Mouse (Mus musculus) embryonic facial prominence, embryonic 11.5 days (tissue): ENCODE measurements at regions not wholly inside any gene's neighbourhood (a gene's known extent, or its start where the extent isn't known, plus 50 kb on each side); places are given as distances from the start of the nearest gene placed in this dataset.
A peak's percentile ranks its signal among the peaks of the same experiment; 100 is the strongest.

Experiments
- ATAC-seq: fragments of 200-750 bp; cut with Nextera tagmentation; replicated peaks from 2 replicates; pipeline ENCODE4 v1.8.0; 2017; ENCODE audit warnings: low read depth; ENCODE audit not compliant: insufficient number of reproducible peaks, low FRiP score, low TSS enrichment
- DNase-seq: peaks from one replicate; pipeline ENCODE4 v3.0.0-alpha.2; 2015; ENCODE audit warnings: low spot score
- H3K27ac ChIP-seq: fragments of 300-500 bp; sonication (generic); replicated peaks from 2 replicates; pipeline ENCODE4 v1.5.1; 2014; ENCODE audit warnings: mild to moderate bottlenecking, low read depth, low read length, control low read depth
- H3K27me3 ChIP-seq: fragments of 300-500 bp; sonication (generic); 2 replicates; pipeline ENCODE4 v1.6.1; 2014; ENCODE audit warnings: mild to moderate bottlenecking, low read length, moderate library complexity, mixed read lengths; ENCODE audit not compliant: control insufficient read depth, insufficient read depth
- H3K36me3 ChIP-seq: fragments of 300-500 bp; sonication (generic); replicated peaks from 2 replicates; pipeline ENCODE4 v1.6.1; 2014; ENCODE audit warnings: low read depth, mild to moderate bottlenecking, low read length, moderate library complexity, mixed read lengths; ENCODE audit not compliant: control insufficient read depth, insufficient read depth
- H3K4me1 ChIP-seq: fragments of 300-500 bp; sonication (generic); 2 replicates; pipeline ENCODE4 v1.6.1; 2014; ENCODE audit warnings: low read length, mixed read lengths; ENCODE audit not compliant: control insufficient read depth, insufficient read depth
- H3K4me2 ChIP-seq: fragments of 300-500 bp; sonication (generic); 2 replicates; pipeline ENCODE4 v1.6.1; 2014; ENCODE audit warnings: low read depth, mild to moderate bottlenecking, control low read depth, low read length, moderate library complexity
- H3K4me3 ChIP-seq: fragments of 300-500 bp; sonication (generic); 2 replicates; pipeline ENCODE4 v1.5.1; 2014; ENCODE audit warnings: low read depth, low read length, control low read depth
- H3K9ac ChIP-seq: fragments of 300-500 bp; sonication (generic); replicated peaks from 2 replicates; pipeline ENCODE4 v1.6.1; 2014; ENCODE audit warnings: mild to moderate bottlenecking, control low read depth, low read length
- H3K9me3 ChIP-seq: fragments of 300-500 bp; sonication (generic); replicated peaks from 2 replicates; pipeline ENCODE4 v1.6.1; 2016; ENCODE audit warnings: mild to moderate bottlenecking, low read length, inconsistent platforms, mixed read lengths; ENCODE audit not compliant: control insufficient read depth
- whole genome bisulfite sequencing: fragments of 180-500 bp; shearing (Covaris S2); extraction: QIAGEN DNeasy Blood & Tissue Kit; methylation state at CpG from one replicate; pipeline ENCODE4 v1.1.7; 2014; 5-methylcytosine and 5-hydroxymethylcytosine counted together

DNA sequence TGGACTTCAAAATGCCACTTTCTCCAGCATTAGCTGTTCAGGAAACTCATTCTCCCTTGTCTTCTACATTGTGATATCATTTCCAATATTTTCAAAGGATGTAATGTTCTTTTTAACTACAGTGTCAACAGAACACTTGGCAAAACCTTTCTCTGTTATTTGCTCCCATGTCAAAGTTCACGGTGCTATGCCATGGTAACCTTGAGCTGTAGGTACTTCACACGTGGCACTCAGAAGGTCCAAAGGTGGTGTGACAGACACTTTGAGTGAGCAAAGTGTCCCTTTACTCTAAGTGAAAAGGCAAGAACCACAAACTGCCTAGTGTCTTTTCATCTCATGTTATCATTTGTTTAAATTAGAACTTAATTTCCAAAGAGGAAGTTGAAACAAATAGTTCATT lies 53.3 kb upstream of the Tram2 start:
- Histone ChIP-seq H3K27me3 (no peaks in the 10 kb centered on the region), H3K4me2 (no peak overlapping the region), H3K9me3 (no peaks in the 10 kb centered on the region), H3K36me3 (no peaks in the 10 kb centered on the region), H3K4me3 (no peak overlapping the region), H3K4me1 (no peaks in the 10 kb centered on the region), H3K27ac (no peak overlapping the region), H3K9ac (no peak overlapping the region)
- no peak for DNase-seq
- no peak for ATAC-seq
- WGBS, result 76% methylated on average over 2 of the region's 2 CpGs

DNA sequence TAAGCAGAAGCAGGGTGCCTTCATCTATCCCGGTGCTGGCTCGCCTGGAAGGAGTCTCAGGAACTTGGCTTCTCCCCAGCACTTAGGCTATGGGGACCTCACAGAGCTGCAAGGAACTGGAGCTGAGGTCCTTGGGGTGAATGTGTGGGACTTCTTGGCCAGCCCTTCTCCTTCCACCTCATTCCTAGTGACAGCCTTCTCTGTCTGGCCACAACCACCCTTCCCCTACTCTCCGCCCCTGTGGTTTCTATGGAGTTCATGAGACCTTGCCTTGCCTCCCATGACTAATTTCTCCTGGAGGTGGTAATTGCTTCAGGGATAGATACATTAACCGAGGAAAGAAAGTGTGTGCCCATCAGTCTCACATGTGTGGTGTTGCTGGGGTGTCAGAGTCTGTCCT lies 67.9 kb upstream of the Tram2 start:
- H3K27me3 ChIP-seq, result no peaks in the 10 kb centered on the region
- WGBS, result 85% methylated on average over 4 of the region's 4 CpGs
- H3K9me3 ChIP-seq, result no peaks in the 10 kb centered on the region
- no peak for ATAC-seq
- H3K27ac ChIP-seq, result no peak overlapping the region
- H3K4me1 ChIP-seq, result no peaks in the 10 kb centered on the region
- no peak overlapping the region for H3K4me3 ChIP-seq
- DNase-seq, result no peak
- no peak overlapping the region for H3K4me2 ChIP-seq
- H3K36me3 ChIP-seq, result no peaks in the 10 kb centered on the region
- H3K9ac ChIP-seq, result no peak overlapping the region

DNA sequence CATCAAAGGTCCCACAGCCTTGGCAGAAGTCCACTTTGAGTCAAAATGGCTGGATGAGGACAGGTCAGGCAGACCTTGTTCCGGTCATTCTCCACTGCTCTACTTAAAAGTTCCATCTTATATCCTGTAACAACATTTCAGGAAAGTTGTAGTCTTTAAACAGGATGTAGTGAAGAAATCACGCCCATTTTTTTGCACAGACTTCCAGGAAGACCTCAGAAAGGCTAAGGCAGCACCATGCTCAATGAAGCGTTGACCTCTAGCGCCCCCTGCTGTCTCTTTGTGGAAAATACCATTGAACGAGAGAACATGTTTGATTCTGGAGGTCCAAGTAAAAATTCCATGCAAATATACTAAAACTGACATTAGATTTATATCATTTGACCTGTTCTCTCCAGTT lies 56.6 kb upstream of the Tmem14a start:
- H3K4me3 ChIP-seq, result no peak overlapping the region
- H3K9ac ChIP-seq, result no peak overlapping the region
- no peaks in the 10 kb centered on the region for H3K36me3 ChIP-seq
- ATAC-seq, result no peak
- H3K4me2 ChIP-seq, result no peak overlapping the region
- 20% methylated on average over 5 of the region's 5 CpGs for WGBS
- no peaks in the 10 kb centered on the region for H3K27me3 ChIP-seq
- DNase-seq, result peak; percentile 90
- H3K9me3 ChIP-seq, result no peaks in the 10 kb centered on the region
- no peaks in the 10 kb centered on the region for H3K4me1 ChIP-seq
- no peak overlapping the region for H3K27ac ChIP-seq

DNA sequence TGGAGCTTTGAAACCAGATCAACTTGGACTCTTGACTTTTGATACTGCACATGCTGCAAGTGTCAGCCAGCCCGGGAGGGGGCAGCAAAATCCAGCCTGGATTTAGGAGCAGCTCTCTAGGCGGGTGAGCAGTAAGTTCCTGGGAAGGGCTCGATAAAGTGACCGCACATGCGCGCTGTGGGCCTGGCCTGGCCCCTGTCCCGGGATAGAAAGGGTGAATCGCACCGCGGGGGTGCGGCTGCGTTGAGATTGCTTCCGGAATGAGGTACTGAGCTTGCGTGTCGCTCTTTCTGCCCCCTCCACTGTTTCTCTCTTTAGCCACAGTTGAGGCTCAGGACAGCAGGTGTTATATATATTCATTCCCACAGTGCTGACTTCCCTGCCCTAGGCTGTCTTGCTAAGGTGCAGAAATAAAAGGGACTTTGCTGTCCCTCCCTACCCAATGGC lies 52.1 kb upstream of the Tmem14a start:
- Histone ChIP-seq H3K27ac (no peak overlapping the region), H3K4me1 (no peaks in the 10 kb centered on the region), H3K27me3 (no peaks in the 10 kb centered on the region), H3K4me3 (peak overlapping the region; percentile 27), H3K9ac (0 out of 2 replicates have a peak overlapping the region, but pooled peaks have one; percentile 33), H3K9me3 (no peaks in the 10 kb centered on the region), H3K4me2 (peak overlapping the region; percentile 60), H3K36me3 (no peaks in the 10 kb centered on the region)
- WGBS, result under 1% methylated on average over 15 of the region's 15 CpGs
- ATAC-seq, result peak; percentile 95
- peak; percentile 90 for DNase-seq

DNA sequence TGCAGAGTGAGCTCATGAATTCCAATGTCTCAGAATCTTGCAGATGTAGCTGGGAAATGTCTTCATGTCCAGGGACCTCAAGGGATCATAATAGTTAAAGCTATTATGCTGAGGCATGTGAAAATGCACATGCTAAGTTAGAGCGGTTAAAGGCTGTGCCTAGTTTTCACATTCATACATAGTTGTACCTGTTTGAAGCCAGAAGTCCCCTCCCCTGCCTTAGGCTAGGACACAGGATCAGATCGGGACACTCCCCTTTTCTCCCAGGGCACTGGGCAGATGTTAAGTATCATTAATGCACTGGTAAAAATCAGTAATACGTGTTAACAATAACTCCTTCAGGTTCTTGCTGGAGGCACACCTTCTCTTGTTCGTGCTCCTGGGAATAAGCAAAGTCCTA lies 51.6 kb upstream of the Tmem14a start:
- Histone ChIP-seq H3K27ac (no peak overlapping the region), H3K9ac (no peak overlapping the region; the same call in 1 of the 2 replicates), H3K36me3 (no peaks in the 10 kb centered on the region), H3K4me3 (peak overlapping the region; percentile 27), H3K4me1 (no peaks in the 10 kb centered on the region), H3K27me3 (no peaks in the 10 kb centered on the region), H3K4me2 (peak overlapping the region; percentile 60), H3K9me3 (no peaks in the 10 kb centered on the region)
- no peak for DNase-seq
- peak; percentile 58; the same call in 1 of the 2 replicates for ATAC-seq
- 64% methylated on average over 4 of the region's 4 CpGs for WGBS
